Mouse (Mus musculus): ENCODE measurements around the gene Gm4858. TPM values are rescaled to one million over a fixed set of nuclear protein-coding genes. Genes with fewer than 3 reads are reported as not detected.

The Gm4858 gene
- polyA plus RNA-seq, 1 experiment from 2014 or later, result not detected

GRCm38 (mm10) chr3:93114481-93114880 is 45.9 kb downstream of the Gm4858 start:
- H3K9ac ChIP-seq (replicated peaks), result no peak overlapping the region
- 5% methylated on average over 2 of the region's 2 CpGs for WGBS (ENCODE audit: insufficient replicate concordance)
- TF ChIP-seq EP300 (IDR thresholded peaks at IDR 0.05; ENCODE audit: low read depth) (no peak), CTCF (IDR thresholded peaks at IDR 0.05; ENCODE audit: low read depth) (peak; percentile 55)
- no peaks in the 10 kb centered on the region for H3K36me3 ChIP-seq (replicated peaks; ENCODE audit: insufficient read depth, low read length)
- no peak overlapping the region for H3K4me2 ChIP-seq (ENCODE audit: low read depth, low read length)
- no peaks in the 10 kb centered on the region for H3K4me1 ChIP-seq (ENCODE audit: insufficient read depth)
- no peaks in the 10 kb centered on the region for H3K27me3 ChIP-seq (ENCODE audit: insufficient read depth, low read length)
- ATAC-seq, result no peak
- no peak overlapping the region for H3K4me3 ChIP-seq (ENCODE audit: low read depth, low read length)
- no peak overlapping the region for H3K27ac ChIP-seq (ENCODE audit: low read depth)
- H3K9me3 ChIP-seq (ENCODE audit: low read length), result no peaks in the 10 kb centered on the region
- DNase-seq, result peak; percentile 17

- H3K36me3 ChIP-seq (replicated peaks; ENCODE audit: insufficient read depth, low read length), result no peaks in the 10 kb centered on the region
- TF ChIP-seq EP300 (IDR thresholded peaks at IDR 0.05; ENCODE audit: low read depth) (no peak), CTCF (IDR thresholded peaks at IDR 0.05; ENCODE audit: low read depth) (no peak)
- H3K4me3 ChIP-seq (ENCODE audit: low read depth, low read length), result no peak overlapping the region
- H3K27me3 ChIP-seq (ENCODE audit: insufficient read depth, low read length), result no peaks in the 10 kb centered on the region
- H3K9ac ChIP-seq (replicated peaks), result no peak overlapping the region
- H3K27ac ChIP-seq (ENCODE audit: low read depth), result no peak overlapping the region
- H3K4me2 ChIP-seq (ENCODE audit: low read depth, low read length), result no peak overlapping the region
- DNase-seq (no peak), ATAC-seq (no peak)
- no peaks in the 10 kb centered on the region for H3K9me3 ChIP-seq (ENCODE audit: low read length)
- no peaks in the 10 kb centered on the region for H3K4me1 ChIP-seq (ENCODE audit: insufficient read depth)
- 44% methylated on average over 4 of the region's 4 CpGs for WGBS (ENCODE audit: insufficient replicate concordance)
Observed at GRCm38 (mm10) chr3:93119101-93119500, 50.5 kb downstream of the Gm4858 start.

Other genes starting within 250 kb of the Gm4858 start
- not detected in 2 replicates for gene Kprp, start 241.6 kb upstream of the Gm4858 start, polyA plus RNA-seq (2015; fragmentation: Nextera tagmentation; extraction: Ambion mirVana)
- gene Lce1l, start 217.5 kb upstream of the Gm4858 start, polyA plus RNA-seq (2015; fragmentation: Nextera tagmentation; extraction: Ambion mirVana), result not detected in 2 replicates
- gene 2310050C09Rik, start 198.6 kb upstream of the Gm4858 start, polyA plus RNA-seq (2015; fragmentation: Nextera tagmentation; extraction: Ambion mirVana), result not detected in 2 replicates
- not detected in 2 replicates for gene Lce3a, start 142.6 kb upstream of the Gm4858 start, polyA plus RNA-seq (2015; fragmentation: Nextera tagmentation; extraction: Ambion mirVana)
- not detected in 2 replicates for gene Lce3b, start 135.8 kb upstream of the Gm4858 start, polyA plus RNA-seq (2015; fragmentation: Nextera tagmentation; extraction: Ambion mirVana)
- gene Lce3c, start 124.3 kb upstream of the Gm4858 start, polyA plus RNA-seq (2015; fragmentation: Nextera tagmentation; extraction: Ambion mirVana), result not detected in 2 replicates
- not detected in 2 replicates for gene Lce3d, start 111.4 kb upstream of the Gm4858 start, polyA plus RNA-seq (2015; fragmentation: Nextera tagmentation; extraction: Ambion mirVana)
- gene Lce3e, start 101.8 kb upstream of the Gm4858 start, polyA plus RNA-seq (2015; fragmentation: Nextera tagmentation; extraction: Ambion mirVana), result not detected in 2 replicates
- gene Lce3f, start 76.6 kb upstream of the Gm4858 start, polyA plus RNA-seq (2015; fragmentation: Nextera tagmentation; extraction: Ambion mirVana), result not detected in 2 replicates
- gene Crct1, start 53.1 kb upstream of the Gm4858 start, polyA plus RNA-seq (2015; fragmentation: Nextera tagmentation; extraction: Ambion mirVana), result not detected in 2 replicates
- not detected in 2 replicates for gene Lce1m, start 49.8 kb upstream of the Gm4858 start, polyA plus RNA-seq (2015; fragmentation: Nextera tagmentation; extraction: Ambion mirVana)
- not detected in 2 replicates for gene Crnn, start 76.0 kb downstream of the Gm4858 start, polyA plus RNA-seq (2015; fragmentation: Nextera tagmentation; extraction: Ambion mirVana)
- not detected in 2 replicates for gene Flg2, start 128.5 kb downstream of the Gm4858 start, polyA plus RNA-seq (2015; fragmentation: Nextera tagmentation; extraction: Ambion mirVana)
- gene Flg, start 204.7 kb downstream of the Gm4858 start, polyA plus RNA-seq (2015; fragmentation: Nextera tagmentation; extraction: Ambion mirVana), result not detected in 2 replicates